Comparison of ENCODE assay signal across 22 mouse cellular contexts in genomic region chr4:32683061-32683582, GRCm38 (mm10). TPM values are rescaled to one million over a fixed set of nuclear protein-coding genes. Genes with fewer than 3 reads are reported as not detected.
A peak's percentile ranks its signal among the peaks of the same experiment; 100 is the strongest.
DNase-seq lines count a peak whose midpoint lies in the region; ATAC-seq and TF ChIP-seq lines count a peak whose summit lies in the region.
"Had no signal": no experiment of that assay in that cellular context is flagged by ENCODE, and none has a peak within 500 bp of the region (broad histone marks: within the 10 kb centered on the region; RNA-seq: fewer than 3 reads in every experiment).

No protein-coding gene starts in this region.

- no peak overlapping the region for H3K4me3 ChIP-seq in lung, embryonic 14.5 days (ENCODE audit: low read depth, low read length)
- H3K4me3 ChIP-seq in lung, embryonic 15.5 days: no peak overlapping the region
- no peak overlapping the region for H3K4me3 ChIP-seq in lung, embryonic 16.5 days (ENCODE audit: low read length)
- H3K4me3 ChIP-seq in lung, postnatal 0 days (ENCODE audit: low read depth, low read length): no peak overlapping the region

- TF ChIP-seq CTCF in lung, embryonic 14.5 days (IDR thresholded peaks at IDR 0.05; ENCODE audit: low read depth): no peak
- TF ChIP-seq CTCF in lung, postnatal 0 days (IDR thresholded peaks at IDR 0.05): no peak

- H3K4me1 ChIP-seq in lung, embryonic 14.5 days (ENCODE audit: insufficient read depth): no peaks in the 10 kb centered on the region
- peaks cover 11% of the 10 kb centered on the region for H3K4me1 ChIP-seq in lung, embryonic 15.5 days
- peaks cover 11% of the 10 kb centered on the region; the same call in 1 of the 2 replicates for H3K4me1 ChIP-seq in lung, embryonic 16.5 days (replicated peaks; ENCODE audit: control insufficient read depth, insufficient read depth, low read length)
- no peaks in the 10 kb centered on the region for H3K4me1 ChIP-seq in lung, postnatal 0 days (ENCODE audit: insufficient read depth, low read depth, low read length)

- H3K27ac ChIP-seq in lung, embryonic 14.5 days (ENCODE audit: low read depth): no peak overlapping the region
- H3K27ac ChIP-seq in lung, embryonic 15.5 days: 0 out of 2 replicates have a peak overlapping the region, but pooled peaks have one; percentile 15
- H3K27ac ChIP-seq in lung, embryonic 16.5 days (ENCODE audit: low read length): no peak overlapping the region
- no peak overlapping the region for H3K27ac ChIP-seq in lung, postnatal 0 days (ENCODE audit: low read length)

- WGBS in lung, embryonic 14.5 days: 38% methylated on average over 6 of the region's 6 CpGs
- WGBS in lung, embryonic 15.5 days: 40% methylated on average over 6 of the region's 6 CpGs
- 37% methylated on average over 6 of the region's 6 CpGs for WGBS in lung, embryonic 16.5 days
- 53% methylated on average over 6 of the region's 6 CpGs for WGBS in lung, postnatal 0 days

- peak; percentile 89 for ATAC-seq in lung, embryonic 14.5 days (ENCODE audit: insufficient read depth)
- peak; percentile 82; the same call in 1 of the 2 replicates for ATAC-seq in lung, embryonic 15.5 days (ENCODE audit: borderline replicate concordance, extremely low read depth, low FRiP score, low TSS enrichment)
- ATAC-seq in lung, embryonic 16.5 days (ENCODE audit: low read depth): peak; percentile 81
- peak; percentile 11; the same call in 1 of the 2 replicates for ATAC-seq in lung, postnatal 0 days
- ATAC-seq: activated CD4-positive, CD25-positive, alpha-beta regulatory T cell, adult 4 months; CD4-positive, CD25-positive, alpha-beta regulatory T cell, adult 4 months; Patski had no signal

- H3K27me3 ChIP-seq in lung, embryonic 14.5 days (ENCODE audit: insufficient read depth, low read length): no peaks in the 10 kb centered on the region
- no peaks in the 10 kb centered on the region for H3K27me3 ChIP-seq in lung, embryonic 15.5 days
- no peaks in the 10 kb centered on the region for H3K27me3 ChIP-seq in lung, embryonic 16.5 days (ENCODE audit: control insufficient read depth, insufficient read depth, low read depth, low read length)
- H3K27me3 ChIP-seq in lung, postnatal 0 days (replicated peaks; ENCODE audit: insufficient read depth, low read length): no peaks in the 10 kb centered on the region
- H3K27me3 ChIP-seq: CH12.LX, Patski had no signal

- H3K9ac ChIP-seq in lung, embryonic 14.5 days: no peak overlapping the region
- H3K9ac ChIP-seq in lung, embryonic 15.5 days: no peak overlapping the region
- no peak overlapping the region for H3K9ac ChIP-seq in lung, embryonic 16.5 days (ENCODE audit: low read length)
- no peak overlapping the region for H3K9ac ChIP-seq in lung, postnatal 0 days (replicated peaks; ENCODE audit: low read depth)

- peak; percentile 83 for DNase-seq in lung, embryonic 14.5 days
- no peak for DNase-seq in lung, adult 18-20 months
- DNase-seq in lung, postnatal 4 days: no peak
- DNase-seq in lung, postnatal 10 days: no peak
- no peak for DNase-seq in lung, postnatal 0 days (ENCODE audit: low spot score)
- no peak for DNase-seq in lung, postnatal 25 days (ENCODE audit: low spot score)
- DNase-seq: adrenal gland, adult 2 months; adrenal gland, adult 8-10 months; adrenal gland, postnatal 10 days; adrenal gland, postnatal 14 days; adrenal gland, postnatal 25 days; adrenal gland, postnatal 36 days; B cell, adult 2 months; cerebellum, adult 11 months; cerebellum, adult 11-12 months had no signal

- peak overlapping the region; percentile 4; the same call in 1 of the 2 replicates for H3K4me2 ChIP-seq in lung, embryonic 14.5 days
- no peak overlapping the region for H3K4me2 ChIP-seq in lung, embryonic 15.5 days
- H3K4me2 ChIP-seq in lung, embryonic 16.5 days (ENCODE audit: low read depth, low read length): no peak overlapping the region
- no peak overlapping the region for H3K4me2 ChIP-seq in lung, postnatal 0 days (replicated peaks; ENCODE audit: low read depth, low read length)

- no peak for TF ChIP-seq EP300 in lung, postnatal 0 days (IDR thresholded peaks at IDR 0.05)

- H3K9me3 ChIP-seq in lung, embryonic 14.5 days (ENCODE audit: low read depth, low read length): no peaks in the 10 kb centered on the region
- H3K9me3 ChIP-seq in lung, embryonic 15.5 days: no peaks in the 10 kb centered on the region
- no peaks in the 10 kb centered on the region for H3K9me3 ChIP-seq in lung, embryonic 16.5 days (ENCODE audit: control insufficient read depth, low read length)
- H3K9me3 ChIP-seq in lung, postnatal 0 days (ENCODE audit: low read length): no peaks in the 10 kb centered on the region
- H3K9me3 ChIP-seq: G1E had no signal

- H3K36me3 ChIP-seq in lung, embryonic 14.5 days (ENCODE audit: insufficient read depth): peaks cover 74% of the 10 kb centered on the region
- peaks cover 46% of the 10 kb centered on the region for H3K36me3 ChIP-seq in lung, embryonic 15.5 days
- H3K36me3 ChIP-seq in lung, embryonic 16.5 days (ENCODE audit: control insufficient read depth, insufficient read depth, low read length): peaks cover 7% of the 10 kb centered on the region; the same call in 1 of the 2 replicates
- no peaks in the 10 kb centered on the region for H3K36me3 ChIP-seq in lung, postnatal 0 days (ENCODE audit: insufficient read depth, low read length)

RNA-seq across cellular contexts. Expression of gene Mdn1, which starts 26.2 kb away (rescaled TPM):
- 19.5 and 25.1 TPM in 2 replicates for polyA plus RNA-seq in lung, embryonic 14.5 days (2014; fragmentation: Nextera tagmentation; extraction: Ambion mirVana)
- polyA plus RNA-seq in lung, embryonic 15.5 days (2015; fragmentation: Nextera tagmentation; extraction: Ambion mirVana): 10.8 and 12.5 TPM in 2 replicates
- 9.2 and 10.8 TPM in 2 replicates for polyA plus RNA-seq in lung, embryonic 16.5 days (2015; fragmentation: Nextera tagmentation; extraction: Ambion mirVana)
- 3.2 and 3.5 TPM in 2 replicates for polyA plus RNA-seq in lung, postnatal 0 days (2015; fragmentation: Nextera tagmentation; extraction: Ambion mirVana)

Comparison
In these comparisons a context has a peak if more than half of its experiments do, and no peak if none do; other contexts are left out.
1. ATAC-seq: peak in every context shown above with its lines; median percentile 89 in lung, embryonic 14.5 days; 82 in lung, embryonic 15.5 days; 81 in lung, embryonic 16.5 days; 11 in lung, postnatal 0 days.